Mouse (Mus musculus) layer of hippocampus, postnatal 25 days (tissue): ENCODE data around the gene Cxcl14. TPM values are rescaled to one million over a fixed set of nuclear protein-coding genes. Genes with fewer than 3 reads are reported as not detected.

ENCODE experiments used
- DNase-seq, 2 experiments: peaks; one replicate each; pipeline ENCODE4 v3.0.0; 2022; ENCODE audit warnings: mixed read lengths in 2 of 2, low spot score in 1 of 2; ENCODE audit errors: extremely low spot score in 1 of 2
- total RNA-seq, 2 experiments: library from RNA; stranded (reverse); gene quantifications; 2 replicates each; pipeline ENCODE4 v1.2.3; 2021

Gene Cxcl14
- total RNA-seq, 2 experiments from 2014 or later: 121 to 137 TPM

DNA sequence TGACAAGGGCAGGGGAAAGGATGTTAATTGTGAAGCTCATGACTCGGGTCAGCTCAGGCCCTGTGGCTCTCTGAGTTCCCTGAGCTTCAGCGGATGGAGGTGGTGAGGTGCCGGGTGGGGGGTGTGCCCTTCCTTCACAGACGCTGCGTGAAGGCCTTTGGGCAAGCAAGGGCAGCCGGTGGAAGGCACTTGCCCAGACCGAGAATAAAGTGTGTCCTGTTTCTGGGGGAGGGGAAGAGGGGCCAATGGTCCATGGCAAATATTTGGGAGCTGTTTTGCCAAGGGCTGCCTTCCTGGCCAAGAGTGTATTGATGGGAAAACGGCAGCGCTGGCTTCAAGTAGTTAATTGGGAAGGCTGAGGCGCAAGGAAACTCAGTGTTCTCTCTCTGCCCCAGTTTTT is 1.4 kb downstream of the Cxcl14 start:
- peak in 1 of 2 experiments; percentile 19 for DNase-seq

DNA sequence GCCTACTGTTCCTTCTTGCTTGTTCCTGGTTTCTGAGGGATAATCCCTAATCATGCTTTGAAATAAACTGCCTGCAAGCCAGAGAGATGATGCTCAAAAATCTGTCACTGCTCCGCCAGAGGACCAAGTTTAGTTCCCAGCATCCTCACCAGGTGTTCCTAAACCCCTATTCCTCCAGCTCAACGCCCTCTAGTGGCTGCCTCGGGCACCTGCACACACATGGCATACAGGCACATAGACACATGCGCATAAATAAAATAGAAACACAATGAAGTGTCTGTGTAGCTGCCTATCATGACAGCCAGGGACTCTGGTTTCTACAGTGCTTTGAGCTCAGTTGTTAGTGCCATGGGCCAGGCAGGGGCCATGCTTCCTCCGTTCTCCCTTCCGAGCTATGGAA is 6.4 kb downstream of the Cxcl14 start:
- no peak for DNase-seq

GRCm38 (mm10) chr13:56289261-56289660 is 7.1 kb downstream of the Cxcl14 start:
- DNase-seq: no peak

GRCm38 (mm10) chr13:56288601-56289000 is 7.8 kb downstream of the Cxcl14 start:
- no peak for DNase-seq

DNA sequence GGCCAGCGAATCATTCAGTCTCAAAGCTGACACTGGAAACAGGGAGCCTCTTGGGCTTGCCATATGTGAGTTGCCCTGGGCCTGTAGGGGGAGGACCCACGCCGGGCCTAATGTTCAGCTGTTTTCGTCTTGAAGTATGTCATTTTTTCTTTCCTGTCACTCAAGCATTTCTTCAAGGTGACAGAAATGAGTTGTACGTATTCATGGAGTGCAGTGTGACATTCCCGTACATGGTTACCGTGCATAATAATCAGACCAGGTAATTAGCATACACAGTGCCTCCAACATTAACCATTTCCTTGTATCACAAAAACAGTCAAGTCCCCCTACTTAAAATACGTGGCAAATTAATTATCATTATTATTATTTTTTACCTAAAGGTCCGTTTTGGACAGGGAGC is 9.3 kb downstream of the Cxcl14 start:
- DNase-seq: no peak

GRCm38 (mm10) chr13:56283321-56283720 is 13.0 kb downstream of the Cxcl14 start:
- no peak for DNase-seq

- no peak for DNase-seq
Measured at GRCm38 (mm10) chr13:56280356-56280755, 16.0 kb downstream of the Cxcl14 start.

DNA sequence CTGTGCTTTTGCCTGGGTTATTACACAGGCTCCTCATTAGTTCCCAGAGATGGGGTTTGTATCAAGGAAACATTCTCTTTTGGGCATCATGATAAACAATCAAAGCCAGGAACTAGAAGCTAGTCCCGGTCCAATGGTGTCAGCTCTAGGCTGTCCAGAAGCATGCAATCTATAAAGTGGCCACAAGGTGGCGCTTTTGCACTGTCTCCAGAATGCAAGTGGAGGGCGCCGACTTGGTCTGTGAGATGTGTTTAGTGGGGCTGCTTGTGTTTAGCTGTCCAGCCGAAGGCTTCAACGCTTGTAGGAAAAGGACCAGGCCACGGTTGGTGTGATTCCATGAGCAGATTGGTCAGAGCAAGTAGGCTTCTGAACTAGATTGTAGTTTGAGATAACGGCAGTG is 16.9 kb downstream of the Cxcl14 start:
- peak; percentile 91 to 96 for DNase-seq

DNA sequence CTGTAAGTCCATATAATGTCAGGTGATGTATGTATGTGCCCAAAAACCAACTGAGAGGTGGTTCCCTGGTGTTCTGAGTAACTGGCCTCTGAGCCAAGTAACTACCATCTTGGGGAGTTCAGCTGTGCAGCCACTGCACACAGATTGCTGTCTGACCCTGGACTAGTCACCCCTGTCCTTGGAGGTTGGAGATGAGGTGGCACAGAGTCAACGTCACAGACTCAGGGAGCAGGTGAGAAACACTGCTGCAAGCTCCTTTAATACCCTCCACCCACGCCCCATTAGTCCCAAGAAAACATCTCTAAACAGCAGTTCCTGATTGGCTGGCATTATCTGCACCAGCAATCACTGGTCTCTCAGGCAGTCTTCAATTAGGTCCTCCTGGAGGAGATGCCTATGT is 21.2 kb downstream of the Cxcl14 start:
- no peak for DNase-seq

- DNase-seq: no peak
Measured at GRCm38 (mm10) chr13:56270124-56270523, 26.2 kb downstream of the Cxcl14 start.

- no peak for DNase-seq
Measured at GRCm38 (mm10) chr13:56267396-56267795, 29.0 kb downstream of the Cxcl14 start.

DNA sequence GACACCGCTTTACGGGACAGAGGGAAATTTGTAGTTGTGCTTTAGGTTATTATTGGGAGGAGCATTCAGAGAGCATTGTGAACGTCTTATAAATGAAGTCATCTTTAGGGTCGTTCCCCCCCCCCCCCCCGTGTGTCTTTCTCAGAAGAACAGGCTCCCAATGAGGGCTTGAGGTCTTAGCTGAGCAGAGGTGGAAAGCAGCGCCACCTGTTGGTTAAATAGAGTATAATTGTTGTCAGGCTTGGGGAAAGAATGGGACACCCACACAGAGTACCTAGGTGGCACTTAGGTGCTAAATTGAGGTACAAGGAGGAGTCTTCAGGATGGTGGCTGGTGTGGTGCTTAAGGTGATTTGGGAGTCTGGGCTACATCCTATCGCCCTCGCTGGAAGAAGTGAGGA is 29.9 kb downstream of the Cxcl14 start:
- no peak for DNase-seq

GRCm38 (mm10) chr13:56265661-56266060 is 30.7 kb downstream of the Cxcl14 start:
- no peak for DNase-seq

DNA sequence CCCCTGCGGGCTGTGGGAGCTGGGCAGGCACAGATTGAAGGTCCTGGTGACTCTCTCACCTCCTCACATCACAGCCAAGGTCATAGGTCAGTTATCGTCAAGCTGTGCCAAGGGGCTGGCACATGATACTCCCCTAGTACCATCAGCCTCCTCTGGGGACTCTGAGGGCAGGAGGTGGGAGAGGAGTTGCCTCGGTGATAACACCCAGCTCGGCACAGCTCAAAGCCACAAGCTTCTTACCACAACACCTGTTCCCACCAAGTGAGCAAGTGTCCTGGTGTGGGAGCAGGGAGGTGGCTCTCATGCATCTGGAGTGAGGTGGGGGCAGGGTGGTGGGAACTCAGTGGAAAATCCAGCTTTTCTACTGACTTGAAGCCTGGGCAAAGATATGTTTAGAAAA is 34.1 kb downstream of the Cxcl14 start:
- no peak for DNase-seq

DNA sequence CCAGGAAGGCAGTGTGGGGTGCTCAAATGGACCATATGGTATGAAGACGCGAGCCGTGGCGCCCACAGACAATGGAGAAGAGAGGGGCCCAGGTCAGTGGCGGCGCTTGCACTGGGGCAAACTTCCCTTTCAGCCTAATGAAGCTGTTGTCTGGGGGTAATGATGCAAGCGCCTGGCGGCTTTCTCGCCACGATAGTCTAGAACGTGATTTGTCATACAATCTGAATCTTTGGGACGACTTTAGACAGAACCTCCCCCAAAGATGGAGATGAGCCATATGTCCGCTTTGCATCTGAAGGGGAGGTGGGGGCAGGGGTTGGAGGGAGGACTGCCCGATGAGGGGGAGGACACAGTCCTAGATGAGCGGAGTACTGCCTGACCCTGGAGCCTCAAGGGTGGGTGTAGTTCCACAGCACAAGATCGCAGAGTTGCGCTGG is 36.0 kb downstream of the Cxcl14 start:
- DNase-seq: no peak

DNA sequence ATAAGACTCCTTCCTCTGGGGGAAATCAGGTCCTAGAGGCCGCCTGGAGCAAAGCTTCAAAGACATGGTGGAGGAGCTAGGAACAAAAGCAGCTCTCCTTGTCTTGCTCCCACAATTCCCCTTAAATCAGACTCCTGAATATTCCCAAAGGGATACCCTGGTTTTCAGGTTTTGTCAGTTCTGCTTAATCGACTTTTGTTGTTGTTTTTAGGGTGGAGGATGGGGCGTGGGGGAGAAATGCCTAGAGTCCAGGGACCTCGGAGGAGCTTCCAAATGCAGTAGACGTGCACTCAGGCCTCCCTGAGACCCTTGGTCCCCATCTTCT is 36.5 kb downstream of the Cxcl14 start:
- no peak for DNase-seq

GRCm38 (mm10) chr13:56259021-56259925 is 37.1 kb downstream of the Cxcl14 start:
- no peak for DNase-seq

- DNase-seq: no peak
Measured at GRCm38 (mm10) chr13:56258196-56259020, 37.9 kb downstream of the Cxcl14 start.

DNA sequence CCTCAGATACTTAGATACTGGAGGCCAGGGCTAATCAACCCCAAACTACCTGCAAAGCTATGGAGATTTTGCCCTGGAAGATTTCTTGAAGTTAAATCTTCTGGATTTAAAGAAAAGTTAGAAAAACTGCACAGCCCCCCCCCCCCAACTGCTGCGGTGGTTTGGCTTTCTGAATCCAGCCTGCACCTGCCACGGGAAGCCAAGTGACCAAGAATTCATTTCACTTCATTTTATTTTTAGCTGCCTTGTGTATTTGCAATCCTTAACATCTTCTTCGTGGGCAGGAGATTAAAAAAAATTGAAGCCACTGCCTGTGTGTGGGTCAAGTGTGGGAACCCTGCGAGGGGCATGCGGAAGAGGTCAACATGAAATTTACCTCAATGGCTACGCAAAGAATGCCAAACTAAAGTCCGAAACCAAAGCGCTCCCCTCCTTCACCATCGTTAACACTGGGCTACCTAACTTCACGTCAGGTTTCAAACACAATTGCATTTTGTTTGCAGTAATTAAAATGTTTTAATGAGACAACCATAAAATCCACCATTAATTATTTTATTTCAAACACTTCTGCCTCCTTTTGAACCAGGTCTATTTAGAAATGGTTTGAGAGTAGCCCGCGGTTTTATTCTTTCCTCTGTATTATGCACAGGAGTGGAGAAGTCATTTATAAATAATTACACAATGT is 38.7 kb downstream of the Cxcl14 start:
- no peak for DNase-seq

- DNase-seq: no peak
Measured at GRCm38 (mm10) chr13:56256716-56257299, 39.5 kb downstream of the Cxcl14 start.

GRCm38 (mm10) chr13:56253379-56253778 is 43.0 kb downstream of the Cxcl14 start:
- DNase-seq: no peak
